Mouse (Mus musculus) left cerebral cortex, adult 11 months (tissue): ENCODE measurements around the gene Kctd11.
"Not testable (repeated sequence)": the region's sequence is repeated elsewhere in the genome, so short reads cannot be mapped to it uniquely, and the experiment has no call there.

Experiments
- DNase-seq: peaks from one replicate; pipeline ENCODE4 v3.0.0; 2022; ENCODE audit warnings: low spot score

The Kctd11 gene

DNA sequence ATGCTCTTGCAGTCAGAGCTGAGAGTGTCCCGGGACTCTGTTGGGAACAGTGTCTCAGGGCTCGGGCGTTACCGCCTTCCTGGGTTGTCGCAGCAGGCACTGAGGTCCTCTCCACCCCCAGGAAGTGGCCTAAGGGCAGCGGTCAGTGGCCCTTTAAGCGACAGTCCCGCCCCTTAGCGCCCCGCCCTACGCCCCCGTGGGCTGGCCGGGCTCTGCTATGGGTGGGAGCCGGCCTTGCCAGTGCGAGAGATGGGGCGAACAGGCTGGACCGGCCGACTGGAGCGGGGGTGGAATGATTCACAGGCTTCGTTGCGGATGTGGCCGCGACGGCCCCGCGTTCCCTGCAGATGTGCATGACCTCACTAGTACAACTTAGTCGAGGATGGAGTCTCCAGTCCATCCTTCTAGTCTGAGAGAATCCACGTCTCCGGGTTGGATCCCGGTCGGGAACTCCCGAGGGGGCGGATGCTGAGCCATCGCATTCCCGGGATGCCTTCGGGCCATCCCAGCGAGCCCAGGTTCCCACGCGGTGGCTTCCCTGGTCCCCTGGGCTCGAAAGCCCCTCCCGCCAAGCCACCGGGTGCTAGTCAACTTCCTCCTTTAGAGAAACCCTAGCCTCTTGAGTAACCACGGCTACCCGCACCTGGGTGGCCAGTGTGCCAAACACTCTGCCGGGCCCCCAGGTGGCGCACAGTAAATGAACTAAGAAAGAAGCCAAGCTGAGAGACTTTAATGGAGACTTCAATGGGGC, at the start of gene Kctd11:
Gene Kctd11, minus strand, starts transcription at position 554 of the 751 bp plus-strand sequence.
- DNase-seq = peak; percentile 54

DNA sequence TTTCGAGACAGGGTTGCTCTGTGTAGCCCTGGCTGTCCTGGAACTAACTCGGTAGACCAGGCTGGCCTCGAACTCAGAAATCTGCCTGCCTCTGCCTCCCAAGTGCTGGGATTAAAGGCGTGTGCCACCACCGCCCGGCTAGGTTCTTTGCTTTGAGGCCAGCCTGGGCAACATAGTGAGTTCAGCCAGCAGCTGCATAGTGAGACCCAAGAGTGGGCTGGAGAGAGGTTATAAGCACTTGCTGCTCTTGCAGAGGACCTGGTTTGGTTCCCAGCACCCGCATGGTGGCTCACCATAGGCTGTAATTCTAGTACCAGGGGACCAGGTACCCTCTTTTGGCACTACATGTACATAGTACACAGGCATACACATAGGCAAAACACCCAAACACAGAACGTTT, 49.0 kb upstream of the Kctd11 start:
- DNase-seq = not testable (repeated sequence)

DNA sequence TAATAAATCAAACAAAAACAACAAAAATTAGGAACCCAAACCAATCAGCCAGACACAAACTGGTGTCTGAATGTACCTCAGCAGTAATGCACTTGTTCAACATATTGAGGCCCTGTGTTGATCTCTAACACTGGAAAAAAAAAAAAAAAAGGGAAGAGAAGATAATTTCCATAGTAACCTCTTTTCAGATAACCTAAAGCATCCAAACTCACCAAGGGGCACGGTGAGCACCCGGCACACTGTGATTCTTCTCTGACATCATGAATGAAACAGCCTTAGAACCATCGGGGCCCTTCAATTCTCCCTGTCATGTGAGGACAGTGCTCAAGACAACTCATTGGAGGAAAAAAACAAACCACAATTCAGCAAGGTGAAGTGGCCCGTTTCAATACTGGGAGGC, 48.5 kb upstream of the Kctd11 start:
- no peak for DNase-seq

DNA sequence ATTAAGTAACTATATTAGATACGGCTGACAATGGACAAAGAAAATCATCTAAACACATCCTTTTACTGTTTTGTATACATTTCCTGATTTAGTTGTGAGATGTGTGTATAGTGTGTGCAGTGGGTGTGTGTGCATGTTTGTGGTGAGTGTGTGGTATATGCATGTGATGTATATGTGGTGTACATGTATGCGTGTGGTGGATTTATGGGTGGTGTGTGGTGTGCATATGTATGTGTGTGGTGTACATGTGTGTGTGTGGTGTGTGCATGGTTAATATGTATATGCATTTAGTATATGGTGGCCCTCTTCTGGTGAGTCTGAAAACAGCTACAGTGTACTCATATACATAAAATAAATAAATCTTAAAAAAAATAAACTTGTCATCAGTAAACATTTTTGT, 46.3 kb upstream of the Kctd11 start:
- DNase-seq = no peak

DNA sequence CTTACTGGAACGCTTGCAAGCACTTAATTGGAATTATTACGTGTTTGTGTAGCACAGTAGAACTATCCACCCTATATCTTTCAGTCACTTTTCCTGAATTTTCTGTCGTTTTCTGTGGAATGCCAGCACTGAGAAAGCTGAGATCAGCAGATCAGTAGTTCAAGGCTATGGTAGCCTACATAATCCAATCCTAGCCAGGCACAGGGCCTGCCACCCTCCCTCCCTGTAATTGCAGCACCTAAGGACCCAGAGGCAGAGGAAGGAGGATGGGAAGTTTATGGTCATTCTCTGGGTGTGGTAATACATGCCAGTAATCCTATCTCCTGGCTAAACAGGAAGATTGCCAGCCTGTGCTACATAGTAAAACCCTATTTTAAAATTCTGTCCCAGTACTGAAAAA, 41.6 kb upstream of the Kctd11 start:
- DNase-seq = no peak

DNA sequence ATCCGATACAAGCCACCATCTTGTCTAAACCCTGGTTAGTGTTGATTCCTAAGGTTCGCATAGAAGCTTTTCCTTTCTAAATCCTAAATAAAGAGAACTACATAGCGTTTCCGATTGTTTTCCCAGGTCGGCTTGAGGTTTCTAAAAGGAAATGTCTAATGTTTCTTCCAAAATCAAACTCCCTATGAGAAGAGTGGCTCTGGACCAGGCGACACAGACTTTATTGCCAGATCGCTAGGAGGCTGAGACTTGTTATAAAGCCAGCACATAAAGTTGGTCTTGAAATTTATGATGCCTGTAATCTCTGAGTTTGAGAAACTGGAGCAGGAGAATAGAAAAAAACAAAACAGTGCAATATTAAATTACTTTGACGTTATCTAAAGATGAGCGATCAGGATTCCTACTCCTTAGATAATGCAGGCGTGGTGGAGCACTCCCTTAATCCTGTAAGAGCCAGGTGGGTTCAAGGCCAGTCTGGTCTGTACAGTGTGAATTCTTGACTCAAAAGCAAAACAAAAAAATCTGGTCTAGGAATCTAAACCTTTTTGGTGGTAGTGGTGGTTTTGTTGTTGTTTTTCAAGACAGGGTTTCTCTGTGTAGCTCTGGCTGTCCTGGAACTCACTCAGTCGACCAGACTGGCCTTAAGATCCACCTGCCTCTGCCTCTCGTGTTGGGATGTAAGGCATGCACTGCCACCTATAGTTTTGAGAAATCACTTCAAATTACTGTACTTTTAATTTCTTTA, 41.0 kb upstream of the Kctd11 start:
- no peak for DNase-seq

DNA sequence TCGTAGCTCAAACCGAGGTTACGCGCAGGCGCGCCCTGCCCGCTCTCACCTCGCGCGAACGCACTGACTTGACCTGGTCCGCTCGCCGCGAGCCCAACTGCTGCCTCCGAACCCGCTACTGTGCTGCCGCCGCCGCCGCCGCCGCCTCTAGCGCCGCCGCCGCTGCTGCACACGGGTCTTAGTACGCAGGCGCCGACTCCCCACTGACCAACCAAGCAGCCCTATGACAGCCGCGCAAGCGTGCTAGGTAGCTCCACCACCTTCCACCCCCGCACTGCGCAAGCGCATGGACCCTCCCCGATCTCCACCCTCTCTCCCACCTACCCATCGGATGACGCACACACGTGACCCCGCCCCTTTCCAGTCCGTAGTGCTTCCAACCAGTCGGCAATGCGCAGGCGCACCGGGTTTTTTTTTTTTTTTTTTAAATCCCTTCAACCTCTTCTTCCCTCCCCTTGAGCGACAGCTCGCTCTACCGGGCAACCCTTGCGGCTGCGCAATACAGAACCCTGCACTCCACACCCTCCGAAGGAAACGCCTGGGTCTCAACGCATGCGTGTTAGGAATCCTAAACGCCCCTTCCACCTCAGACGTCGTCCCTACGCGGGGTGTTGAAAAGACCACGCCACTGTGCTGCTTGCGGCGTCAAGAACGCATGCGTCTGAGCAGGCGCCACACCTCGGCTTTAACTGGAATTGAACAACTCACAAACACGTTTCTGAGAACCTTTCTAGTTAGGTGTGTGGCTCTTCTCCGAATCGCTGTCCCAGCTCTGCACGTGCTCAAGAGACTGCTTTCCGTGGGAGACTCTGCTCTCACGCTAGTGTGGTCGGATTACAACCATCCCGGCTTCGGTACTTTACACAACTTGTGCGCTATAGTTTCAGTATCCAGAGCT, 40.2 kb upstream of the Kctd11 start, which contains the start of gene Eif5a:
Gene Eif5a, minus strand, starts transcription at position 845 of the 898 bp plus-strand sequence.
- DNase-seq = peak; percentile 100

DNA sequence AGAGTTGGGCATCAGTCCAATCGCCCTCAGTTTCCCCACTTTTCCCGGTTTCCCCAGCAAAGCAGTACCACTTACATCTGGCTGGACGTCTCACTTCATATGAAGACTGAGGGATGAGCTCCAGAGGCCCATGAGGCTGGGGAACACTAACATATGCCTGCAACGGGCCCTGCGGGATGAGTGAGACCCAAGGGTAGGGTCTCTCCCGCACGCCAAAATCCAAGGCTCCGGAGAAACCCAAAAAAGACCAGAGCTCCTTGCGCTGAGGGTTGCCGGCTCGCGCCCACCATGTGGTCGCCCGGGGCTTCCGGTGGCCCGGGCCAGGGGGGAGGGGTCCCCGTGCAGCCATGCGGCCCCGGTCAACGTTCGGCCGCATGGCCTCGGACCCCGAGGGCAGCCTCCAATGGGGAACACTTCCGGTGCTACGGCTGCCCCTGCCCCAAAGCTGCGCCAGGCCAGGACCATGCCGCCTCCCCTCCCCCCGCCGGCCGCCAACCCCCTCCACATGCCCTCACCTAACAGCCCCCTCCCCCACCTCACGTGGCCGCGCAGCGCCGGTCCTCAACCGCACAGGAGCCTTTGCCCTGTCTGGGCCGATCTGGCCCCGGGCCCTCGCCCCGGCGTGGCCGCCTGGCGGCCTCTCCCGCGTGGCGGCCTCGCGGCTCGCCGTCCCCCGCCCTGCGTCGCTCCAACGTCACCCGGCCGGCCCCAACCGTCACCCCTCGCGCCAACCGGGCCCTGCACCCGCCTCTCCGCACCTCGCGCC, 39.2 kb upstream of the Kctd11 start:
- no peak for DNase-seq

DNA sequence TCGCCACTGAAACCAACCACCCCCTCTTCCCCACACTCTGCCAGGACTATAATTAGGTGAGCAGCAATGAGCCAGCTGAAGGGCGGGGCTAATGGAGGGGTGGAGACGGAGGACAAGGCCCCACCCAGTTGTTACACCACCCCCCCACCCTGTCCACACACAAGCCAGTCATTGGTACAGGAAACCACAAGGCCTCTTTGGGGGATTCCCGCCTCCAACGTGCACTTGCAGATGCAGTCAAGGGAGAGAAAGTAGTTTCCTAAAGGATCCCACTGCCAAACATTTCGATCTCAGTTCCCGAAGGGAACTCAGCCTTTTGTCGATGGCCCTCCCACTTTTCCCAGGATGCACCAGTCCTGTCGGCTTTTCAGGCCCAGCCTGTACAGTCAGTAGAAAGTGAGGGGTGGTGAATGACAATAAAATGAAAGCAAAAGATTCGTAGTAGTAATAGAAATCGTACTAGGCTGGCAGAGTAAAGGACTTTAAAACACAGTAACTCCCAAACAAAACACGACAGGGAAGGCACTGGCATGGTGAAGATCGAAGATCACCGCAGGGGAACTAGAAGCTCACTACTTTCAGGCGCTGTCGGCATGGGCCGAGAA, 38.6 kb upstream of the Kctd11 start:
- no peak for DNase-seq

DNA sequence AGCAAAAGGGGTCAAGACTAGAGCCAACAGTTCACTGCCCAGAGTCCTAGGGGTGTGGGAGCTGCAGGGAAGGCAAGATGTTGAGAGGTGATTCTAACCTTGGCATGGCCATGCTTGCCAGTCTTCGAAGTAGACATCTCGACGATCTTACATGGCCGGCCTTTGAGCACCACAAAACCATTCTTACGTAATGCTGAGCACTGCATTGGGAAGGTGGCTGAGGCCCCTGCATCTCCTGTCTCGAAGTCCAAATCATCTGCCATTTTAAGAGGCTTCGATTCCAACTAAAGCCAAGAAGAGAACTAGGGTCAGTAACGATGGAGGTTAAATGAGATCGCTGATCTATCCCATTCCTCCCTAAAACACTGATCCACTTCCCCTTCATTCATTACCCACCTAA, 37.8 kb upstream of the Kctd11 start:
- DNase-seq = no peak

DNA sequence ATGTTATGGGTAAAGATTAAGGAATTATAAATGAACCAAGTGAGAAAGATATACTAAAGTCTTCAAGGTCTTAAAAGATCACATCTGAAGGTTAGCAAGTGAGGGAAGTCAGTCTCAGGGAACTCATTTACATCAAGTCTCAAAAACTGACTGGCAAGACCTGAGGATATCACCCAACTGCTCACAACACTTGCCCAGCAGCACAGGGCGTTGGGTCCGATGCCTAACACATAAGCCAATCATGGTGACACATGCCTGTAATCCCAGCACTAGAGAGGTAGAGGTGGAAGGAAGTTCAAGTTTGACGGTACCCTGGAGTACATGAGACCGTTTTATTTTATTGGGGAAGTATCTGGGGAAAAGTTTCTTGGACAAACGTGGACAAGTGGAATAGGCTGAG, 36.9 kb upstream of the Kctd11 start:
- DNase-seq = no peak

DNA sequence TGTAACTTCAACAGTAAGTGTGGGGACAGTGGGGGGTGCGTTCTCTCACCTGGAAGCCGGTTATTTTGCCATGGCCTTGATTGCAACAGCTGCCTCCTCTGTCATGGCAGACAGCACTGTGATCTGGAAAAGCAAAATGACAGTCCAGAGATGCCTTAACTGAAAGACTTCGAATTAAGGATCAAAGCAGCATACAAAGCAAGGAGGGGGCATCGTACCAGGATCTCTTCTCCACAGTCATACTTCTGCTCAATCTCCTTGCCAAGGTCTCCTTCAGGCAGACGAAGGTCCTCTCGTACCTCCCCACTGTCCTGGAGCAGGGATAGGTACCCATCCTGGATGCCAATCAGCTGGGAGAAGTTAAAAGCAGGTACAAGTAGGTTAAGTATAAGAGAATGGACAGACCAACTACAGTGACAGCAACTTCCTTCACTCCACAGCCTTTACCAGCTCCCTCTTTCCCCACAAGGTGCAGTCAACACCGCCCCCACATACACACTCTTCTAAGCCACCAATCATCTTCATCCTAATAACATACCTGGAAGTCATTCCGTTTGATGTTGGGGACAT, 36.3 kb upstream of the Kctd11 start:
- no peak for DNase-seq

DNA sequence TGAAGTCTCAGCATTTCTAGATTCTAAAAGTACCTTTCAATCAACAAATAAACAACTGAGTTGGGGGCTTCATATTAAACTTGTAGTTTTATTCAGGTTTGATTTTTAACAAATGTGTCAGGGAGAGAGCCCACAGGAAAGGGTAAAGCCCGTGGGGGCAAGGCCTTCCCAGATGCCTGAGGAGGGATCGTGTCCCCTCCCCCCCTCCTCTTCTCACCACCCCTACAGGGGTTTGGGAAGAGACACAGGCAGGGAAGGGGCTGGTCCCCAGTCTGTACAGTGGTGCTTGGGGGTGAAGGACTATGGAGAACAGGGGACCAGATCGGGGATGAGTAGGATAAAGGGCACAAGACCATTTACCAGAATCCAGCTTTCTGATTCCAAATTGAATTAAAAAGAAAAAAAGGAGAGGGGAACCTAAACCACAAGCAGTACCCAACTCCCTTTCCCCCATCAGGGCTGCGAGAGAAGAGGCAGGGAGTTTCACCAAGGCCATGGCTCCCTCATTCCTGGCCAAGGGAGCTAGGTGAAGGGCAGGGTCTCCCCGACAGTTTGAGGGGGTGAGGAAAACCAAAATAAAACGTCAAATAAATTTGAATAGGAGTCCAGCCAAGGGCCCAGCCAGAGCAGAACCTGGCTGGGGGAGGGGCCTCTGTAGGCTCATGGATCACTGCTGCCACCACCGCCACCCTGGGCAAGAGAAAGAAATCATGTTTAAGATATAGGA, 35.6 kb upstream of the Kctd11 start:
- not testable (repeated sequence) for DNase-seq

DNA sequence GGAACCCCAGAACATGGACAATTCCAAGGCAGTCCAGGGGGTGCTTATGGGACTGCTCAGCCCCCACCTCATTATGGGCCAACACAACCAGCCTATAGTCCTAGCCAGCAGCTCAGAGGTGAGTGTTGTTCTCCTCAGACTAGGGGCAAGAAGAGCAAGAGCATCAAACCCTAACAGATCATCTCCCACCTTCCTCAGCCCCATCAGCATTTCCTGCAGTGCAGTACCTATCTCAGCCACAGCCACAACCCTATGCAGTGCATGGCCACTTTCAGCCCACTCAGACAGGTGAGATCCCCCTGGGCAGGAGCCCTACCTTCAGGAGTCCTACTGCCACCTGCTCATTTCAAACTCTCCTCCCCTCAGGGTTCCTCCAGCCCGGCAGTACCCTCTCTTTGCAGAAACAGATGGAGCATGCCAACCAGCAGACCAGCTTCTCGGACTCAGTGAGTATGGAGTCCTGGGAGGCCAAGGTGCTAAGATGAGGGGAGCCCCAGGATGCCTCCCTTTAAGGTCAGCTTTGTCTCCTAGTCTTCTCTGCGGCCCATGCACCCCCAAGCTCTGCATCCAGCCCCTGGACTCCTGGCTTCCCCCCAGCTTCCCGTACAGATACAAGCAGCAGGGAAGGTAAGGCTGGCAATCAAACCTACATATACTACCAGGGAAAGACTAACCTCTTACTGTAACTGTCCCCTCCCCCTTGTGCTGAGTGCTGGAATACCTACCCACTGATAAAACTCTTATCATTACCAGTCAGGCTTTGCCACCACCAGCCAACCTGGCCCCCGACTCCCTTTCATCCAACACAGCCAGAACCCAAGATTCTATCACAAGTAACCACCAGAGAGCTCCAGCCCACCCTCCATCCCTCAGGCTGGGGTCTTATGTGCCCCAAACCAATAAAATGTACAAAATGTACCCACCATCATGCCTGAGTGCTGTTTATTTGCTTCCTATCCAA, 34.7 kb upstream of the Kctd11 start:
- DNase-seq = no peak

DNA sequence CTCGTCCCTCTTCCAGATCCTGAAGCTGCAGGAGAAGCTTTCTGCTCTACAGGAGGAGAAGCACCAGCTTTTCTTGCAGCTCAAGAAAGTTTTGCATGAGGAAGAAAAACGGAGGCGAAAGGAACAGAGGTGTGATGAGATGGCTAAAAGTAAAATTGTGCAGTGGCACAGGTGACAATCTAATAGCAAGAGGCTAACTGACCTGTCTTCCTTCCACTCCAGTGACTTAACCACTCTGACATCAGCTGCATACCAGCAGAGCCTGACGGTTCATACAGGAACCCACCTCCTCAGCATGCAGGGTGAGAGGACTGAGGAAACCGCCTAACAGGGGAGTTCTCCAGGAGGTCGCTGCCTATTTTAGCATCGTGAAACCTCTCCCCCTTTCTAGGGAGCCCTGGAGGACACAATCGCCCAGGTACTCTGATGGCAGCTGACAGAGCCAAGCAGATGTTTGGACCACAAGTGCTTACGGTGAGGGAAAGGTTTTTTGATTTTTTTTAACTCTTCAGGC, 33.8 kb upstream of the Kctd11 start:
- no peak for DNase-seq

DNA sequence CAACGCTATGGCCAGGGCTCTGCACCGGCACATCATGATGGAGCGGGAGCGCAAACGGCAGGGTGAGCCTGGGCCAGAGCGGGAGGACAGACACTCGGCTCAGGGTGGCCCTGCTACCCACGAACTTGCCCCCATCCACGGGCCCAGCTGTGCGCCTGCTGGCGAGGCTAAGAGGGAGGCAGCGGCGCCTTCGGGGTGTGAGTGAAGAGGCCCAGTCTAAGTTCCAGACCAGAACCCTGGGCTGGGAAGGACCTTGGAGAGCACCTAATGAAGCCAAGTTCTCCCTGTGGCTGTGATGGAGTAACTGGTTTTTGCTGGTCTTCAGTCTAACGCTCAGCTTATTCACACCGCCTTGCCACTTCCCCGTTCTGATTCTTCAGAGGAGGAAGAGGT, 33.2 kb upstream of the Kctd11 start:
- DNase-seq = no peak

DNA sequence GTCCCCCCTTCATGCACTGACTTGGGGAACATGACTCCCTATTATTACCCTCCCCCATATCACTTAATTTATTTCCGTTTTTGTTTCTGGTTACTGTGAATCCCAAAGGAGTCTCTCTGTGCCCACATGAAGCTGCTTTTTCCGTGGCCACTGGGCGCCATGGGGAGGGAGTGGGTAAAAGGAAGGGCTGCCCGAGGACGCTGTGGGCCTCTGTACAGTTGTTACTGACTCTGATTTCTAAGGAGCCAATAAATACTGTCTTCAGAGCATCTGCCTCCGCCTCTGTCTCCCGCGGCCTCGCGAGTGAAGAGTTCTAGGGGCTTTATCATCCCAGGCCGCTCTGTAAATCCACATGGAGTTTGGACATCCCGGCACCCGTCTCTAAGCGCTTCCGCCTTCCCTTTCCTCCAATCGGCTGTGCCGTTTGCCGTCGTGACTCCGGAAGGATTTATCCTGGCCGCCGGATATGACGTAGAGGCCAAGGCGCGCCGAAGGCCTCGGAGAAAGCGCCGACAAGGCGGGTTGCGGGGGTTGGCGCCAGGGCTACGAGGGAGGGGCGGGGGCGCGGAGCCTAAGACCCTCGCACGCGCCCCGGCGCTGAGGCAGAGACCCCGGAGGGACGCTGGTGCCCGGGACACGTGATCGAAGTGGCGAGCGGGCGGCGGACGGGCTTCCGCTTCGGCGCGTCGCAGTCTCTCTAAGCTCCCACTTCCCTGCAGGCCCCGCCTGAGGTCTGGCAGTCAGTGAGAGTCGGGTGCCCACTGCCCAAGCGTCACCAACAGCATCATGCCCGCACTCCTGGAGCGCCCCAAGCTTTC, 32.6 kb upstream of the Kctd11 start, which contains the start of gene Gps2:
Gene Gps2, plus strand, starts transcription at position 335 of the 818 bp plus-strand sequence.
- peak; percentile 86 for DNase-seq
